Mouse (Mus musculus): ENCODE data around the gene Scarf1. TPM values are rescaled to one million over a fixed set of nuclear protein-coding genes. Genes with fewer than 3 reads are reported as not detected.
A peak's percentile ranks its signal among the peaks of the same experiment; 100 is the strongest.

Scarf1 gene
- total RNA-seq (2021) = 1 to 10 TPM; 1.1 TPM

- no peak for DNase-seq
These were observed at the start of gene Scarf1 for GRCm38 (mm10) chr11:75513336-75513735. Gene Scarf1 (plus strand): TSS chr11:75513540.

- no peak for DNase-seq
These were observed 49.7 kb upstream of the Scarf1 start for GRCm38 (mm10) chr11:75463624-75464023.

- DNase-seq = no peak
These were observed 48.9 kb upstream of the Scarf1 start for GRCm38 (mm10) chr11:75464417-75464816.

- DNase-seq = no peak
These were observed 48.3 kb upstream of the Scarf1 start for GRCm38 (mm10) chr11:75465051-75465450.

- DNase-seq = no peak
These were observed 46.4 kb upstream of the Scarf1 start for GRCm38 (mm10) chr11:75466731-75467505.

- DNase-seq = no peak
These were observed 45.7 kb upstream of the Scarf1 start for GRCm38 (mm10) chr11:75467512-75468215.

- no peak for DNase-seq
These were observed 44.9 kb upstream of the Scarf1 start for GRCm38 (mm10) chr11:75468410-75468809.

- DNase-seq = no peak
These were observed 44.1 kb upstream of the Scarf1 start for GRCm38 (mm10) chr11:75469261-75469660.

- DNase-seq = no peak
These were observed 42.7 kb upstream of the Scarf1 start for GRCm38 (mm10) chr11:75470675-75471074.

GRCm38 (mm10) chr11:75472469-75473081 lies 40.8 kb upstream of the Scarf1 start:
- no peak for DNase-seq

GRCm38 (mm10) chr11:75473376-75473775 lies 40.0 kb upstream of the Scarf1 start:
- no peak for DNase-seq

GRCm38 (mm10) chr11:75486192-75486591 lies 27.1 kb upstream of the Scarf1 start:
- DNase-seq = no peak

GRCm38 (mm10) chr11:75486601-75487285 lies 26.6 kb upstream of the Scarf1 start, which contains the start of gene Prpf8:
Gene Prpf8 (plus strand): TSS chr11:75486816.
- peak; percentile 99 for DNase-seq

- DNase-seq = no peak
These were observed 25.8 kb upstream of the Scarf1 start for GRCm38 (mm10) chr11:75487496-75487895.

- no peak for DNase-seq
These were observed 18.9 kb upstream of the Scarf1 start for GRCm38 (mm10) chr11:75494296-75495049.

- DNase-seq = no peak
These were observed 15.2 kb upstream of the Scarf1 start for GRCm38 (mm10) chr11:75498126-75498525.

- DNase-seq = no peak
These were observed 5.2 kb upstream of the Scarf1 start for GRCm38 (mm10) chr11:75508162-75508561.

- no peak for DNase-seq
These were observed 4.4 kb upstream of the Scarf1 start for GRCm38 (mm10) chr11:75508904-75509303.

GRCm38 (mm10) chr11:75509741-75510626 lies 3.4 kb upstream of the Scarf1 start, which contains the start of gene Rilp:
Gene Rilp (plus strand): TSS chr11:75510094.
- DNase-seq = peak; percentile 29 to 45

GRCm38 (mm10) chr11:75510627-75510993 lies 2.7 kb upstream of the Scarf1 start:
- peak; percentile 86 to 87 for DNase-seq

- DNase-seq = no peak
These were observed 2.1 kb upstream of the Scarf1 start for GRCm38 (mm10) chr11:75511213-75511612.

Measured in layer of hippocampus, postnatal 36 days (tissue).